Mouse (Mus musculus) heart, postnatal 4 days (tissue): ENCODE data around the gene Chd2. TPM values are rescaled to one million over a fixed set of nuclear protein-coding genes. Genes with fewer than 3 reads are reported as not detected.

Experiments used
- DNase-seq: peaks from one replicate; pipeline ENCODE4 v3.0.0; 2021
- total RNA-seq, 2 experiments: library from RNA; stranded (reverse); gene quantifications; 2 replicates each; pipeline ENCODE4 v1.2.3; 2021

Gene Chd2
- total RNA-seq, 2 experiments from 2014 or later, result 57.3 to 61.0 TPM

GRCm38 (mm10) chr7:73402106-73402505 lies 139.5 kb downstream of the Chd2 start:
- no peak for DNase-seq

- no peak for DNase-seq
These were observed 141.3 kb downstream of the Chd2 start for GRCm38 (mm10) chr7:73400051-73400916.

GRCm38 (mm10) chr7:73399501-73400044 lies 142.1 kb downstream of the Chd2 start:
- DNase-seq, result peak; percentile 91

- peak; percentile 10 for DNase-seq
These were observed 142.7 kb downstream of the Chd2 start for GRCm38 (mm10) chr7:73398806-73399442.

GRCm38 (mm10) chr7:73398319-73398718 lies 143.3 kb downstream of the Chd2 start:
- DNase-seq, result peak; percentile 69

- DNase-seq, result no peak
These were observed 147.6 kb downstream of the Chd2 start for GRCm38 (mm10) chr7:73394013-73394409.

GRCm38 (mm10) chr7:73393307-73394012 lies 148.2 kb downstream of the Chd2 start:
- DNase-seq, result no peak

- no peak for DNase-seq
These were observed 149.3 kb downstream of the Chd2 start for GRCm38 (mm10) chr7:73392359-73392758.

- DNase-seq, result peak; percentile 72
These were observed 149.9 kb downstream of the Chd2 start for GRCm38 (mm10) chr7:73391518-73392321.

GRCm38 (mm10) chr7:73391002-73391517 lies 150.6 kb downstream of the Chd2 start:
- DNase-seq, result peak; percentile 94

- DNase-seq, result no peak
These were observed 151.1 kb downstream of the Chd2 start for GRCm38 (mm10) chr7:73390426-73391001.

- no peak for DNase-seq
These were observed 151.7 kb downstream of the Chd2 start for GRCm38 (mm10) chr7:73389871-73390294.

GRCm38 (mm10) chr7:73389419-73389818 lies 152.2 kb downstream of the Chd2 start:
- no peak for DNase-seq

- no peak for DNase-seq
These were observed 152.8 kb downstream of the Chd2 start for GRCm38 (mm10) chr7:73388866-73389265.

- DNase-seq, result no peak
These were observed 158.8 kb downstream of the Chd2 start for GRCm38 (mm10) chr7:73382843-73383242.

GRCm38 (mm10) chr7:73378034-73378433 lies 163.6 kb downstream of the Chd2 start:
- DNase-seq, result no peak

GRCm38 (mm10) chr7:73377307-73377706 lies 164.3 kb downstream of the Chd2 start:
- no peak for DNase-seq
